Mouse (Mus musculus): ENCODE measurements at regions not wholly inside any gene's neighbourhood (a gene's known extent, or its start where the extent isn't known, plus 50 kb on each side); places are given as distances from the start of the nearest gene placed in this dataset.

DNA sequence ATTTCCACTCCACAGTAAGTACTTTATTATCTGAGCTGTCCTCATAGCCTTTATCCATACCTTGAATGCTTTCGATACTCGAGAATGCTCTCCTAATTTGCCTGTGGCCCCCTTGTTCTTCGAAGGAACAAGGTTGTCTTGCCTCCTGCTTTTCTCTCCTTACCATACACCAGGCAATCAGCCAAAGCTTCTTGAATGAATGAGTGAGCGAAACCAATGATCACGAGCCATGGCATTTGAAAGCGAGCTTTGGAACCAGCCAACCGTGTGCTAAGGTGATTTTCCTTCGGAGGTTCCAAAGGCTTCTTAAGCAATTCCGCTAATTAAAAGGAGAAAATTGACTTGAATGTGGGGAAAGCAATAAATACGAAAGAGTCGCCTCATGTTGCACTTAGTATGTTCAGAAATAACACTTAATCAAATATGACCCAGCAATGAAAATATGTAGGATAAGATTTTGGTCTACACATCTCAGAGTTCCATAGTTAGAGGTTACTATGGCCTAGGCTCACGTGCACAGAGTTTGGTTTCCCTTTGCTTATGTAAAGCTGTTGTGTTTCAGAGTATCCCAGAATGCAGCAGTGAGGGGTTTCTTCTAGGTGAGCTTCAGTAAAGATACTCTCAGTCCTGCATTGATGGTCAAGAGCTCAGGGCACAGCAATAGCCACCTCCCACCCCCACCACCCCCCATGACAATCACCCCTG lies 160.9 kb downstream of the Sox4 start:
- Histone ChIP-seq H3K9me3 (ENCODE audit: low read length) (no peaks in the 10 kb centered on the region), H3K36me3 (ENCODE audit: insufficient read depth, low read length) (no peaks in the 10 kb centered on the region), H3K27me3 (replicated peaks; ENCODE audit: insufficient read depth, low read length) (no peaks in the 10 kb centered on the region), H3K4me2 (replicated peaks; ENCODE audit: low read depth, low read length) (no peak overlapping the region), H3K9ac (replicated peaks; ENCODE audit: low read depth) (no peak overlapping the region), H3K4me1 (ENCODE audit: insufficient read depth, low read depth, low read length) (no peaks in the 10 kb centered on the region), H3K27ac (ENCODE audit: low read length) (no peak overlapping the region), H3K4me3 (ENCODE audit: low read depth, low read length) (no peak overlapping the region)
- 82% methylated on average over 12 of the region's 12 CpGs for WGBS
- no peak for TF ChIP-seq EP300 (IDR thresholded peaks at IDR 0.05)
- TF ChIP-seq CTCF (IDR thresholded peaks at IDR 0.05): no peak
- ATAC-seq: no peak
- DNase-seq (ENCODE audit: low spot score): no peak

DNA sequence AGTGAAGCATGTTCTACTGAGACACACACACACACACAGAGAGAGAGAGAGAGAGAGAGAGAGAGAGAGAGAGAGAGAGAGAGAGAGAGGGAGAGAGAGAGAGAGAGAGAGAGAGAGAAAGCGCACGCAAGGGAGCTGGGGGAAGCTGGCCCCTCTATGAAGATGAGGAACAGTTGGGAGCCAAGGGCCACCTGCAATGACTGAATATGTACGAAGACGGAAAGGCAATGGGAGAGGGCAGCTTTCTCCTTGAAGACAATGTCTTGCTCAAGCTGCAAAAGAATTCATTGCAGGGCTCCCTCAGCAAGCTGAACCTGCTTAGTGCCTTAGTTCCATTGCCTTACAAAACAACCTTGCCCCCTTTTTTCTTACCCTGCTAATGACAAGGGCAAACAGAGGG lies 163.1 kb downstream of the Sox4 start:
- H3K9ac ChIP-seq (replicated peaks; ENCODE audit: low read depth): no peak overlapping the region
- no peaks in the 10 kb centered on the region for H3K4me1 ChIP-seq (ENCODE audit: insufficient read depth, low read depth, low read length)
- H3K27me3 ChIP-seq (replicated peaks; ENCODE audit: insufficient read depth, low read length): no peaks in the 10 kb centered on the region
- WGBS: 80% methylated on average over 4 of the region's 4 CpGs
- H3K4me2 ChIP-seq (replicated peaks; ENCODE audit: low read depth, low read length): no peak overlapping the region
- no peak overlapping the region for H3K4me3 ChIP-seq (ENCODE audit: low read depth, low read length)
- ATAC-seq (no peak), DNase-seq (ENCODE audit: low spot score) (no peak)
- H3K9me3 ChIP-seq (ENCODE audit: low read length): no peaks in the 10 kb centered on the region
- TF ChIP-seq EP300 (IDR thresholded peaks at IDR 0.05) (no peak), CTCF (IDR thresholded peaks at IDR 0.05) (no peak)
- H3K36me3 ChIP-seq (ENCODE audit: insufficient read depth, low read length): no peaks in the 10 kb centered on the region
- H3K27ac ChIP-seq (ENCODE audit: low read length): no peak overlapping the region

DNA sequence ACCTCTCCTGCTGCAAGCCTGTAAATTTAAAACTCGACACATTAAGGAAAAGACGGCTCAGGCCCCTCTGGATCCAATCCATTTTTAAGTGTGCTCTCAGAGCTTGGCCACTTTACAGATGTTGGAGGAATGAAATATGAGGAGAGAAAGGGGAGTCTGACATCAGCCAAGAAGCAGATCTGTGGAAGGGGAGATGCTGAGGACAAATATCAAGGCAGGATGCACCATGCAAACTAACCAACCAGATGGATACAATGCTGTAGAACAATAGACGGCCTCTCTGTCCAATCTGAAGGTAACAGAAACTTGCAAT lies 166.2 kb downstream of the Sox4 start:
- Histone ChIP-seq H3K4me3 (ENCODE audit: low read depth, low read length) (no peak overlapping the region), H3K27ac (ENCODE audit: low read length) (no peak overlapping the region), H3K27me3 (replicated peaks; ENCODE audit: insufficient read depth, low read length) (no peaks in the 10 kb centered on the region), H3K9ac (replicated peaks; ENCODE audit: low read depth) (no peak overlapping the region), H3K36me3 (ENCODE audit: insufficient read depth, low read length) (no peaks in the 10 kb centered on the region), H3K4me2 (replicated peaks; ENCODE audit: low read depth, low read length) (no peak overlapping the region), H3K4me1 (ENCODE audit: insufficient read depth, low read depth, low read length) (no peaks in the 10 kb centered on the region), H3K9me3 (ENCODE audit: low read length) (no peaks in the 10 kb centered on the region)
- TF ChIP-seq CTCF (IDR thresholded peaks at IDR 0.05): no peak
- no peak for TF ChIP-seq EP300 (IDR thresholded peaks at IDR 0.05)
- WGBS: 25% methylated on average over 3 of the region's 3 CpGs
- no peak for DNase-seq (ENCODE audit: low spot score)
- ATAC-seq: no peak

DNA sequence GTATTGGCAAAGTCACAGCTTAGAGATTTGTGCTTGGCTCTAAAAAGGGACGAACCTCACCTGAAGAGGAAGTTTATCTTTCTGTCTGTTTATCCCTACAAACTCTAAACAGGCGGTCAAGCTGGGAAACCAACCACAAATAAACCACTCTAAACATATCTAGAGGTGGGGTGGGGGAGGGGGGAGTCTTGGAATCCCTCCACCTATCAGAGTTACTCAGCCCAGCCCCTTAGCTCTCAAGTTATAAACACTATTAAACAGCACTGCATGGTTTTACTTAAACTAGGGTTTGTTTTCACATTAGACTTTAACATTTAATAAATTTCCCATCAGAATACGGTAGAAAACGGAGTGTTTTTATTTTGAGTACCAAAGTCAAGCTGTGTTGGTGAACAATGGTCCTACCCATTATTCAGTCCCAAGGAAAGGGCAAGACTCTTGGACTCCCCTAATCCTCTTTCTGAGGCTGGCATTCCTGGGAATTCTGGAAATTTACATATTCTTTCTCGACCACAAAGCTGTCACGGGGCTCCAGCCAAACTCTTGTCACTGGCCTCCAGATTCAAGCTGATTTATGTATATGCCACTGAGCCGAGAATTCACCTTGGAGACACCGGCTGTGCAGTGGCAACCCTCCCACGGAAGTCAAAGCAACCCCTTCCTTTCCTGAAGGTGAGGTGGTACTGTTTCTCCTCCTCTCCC lies 166.7 kb downstream of the Sox4 start:
- H3K27ac ChIP-seq (ENCODE audit: low read length): no peak overlapping the region
- DNase-seq (ENCODE audit: low spot score) (no peak), ATAC-seq (no peak)
- no peaks in the 10 kb centered on the region for H3K27me3 ChIP-seq (replicated peaks; ENCODE audit: insufficient read depth, low read length)
- no peak overlapping the region for H3K4me2 ChIP-seq (replicated peaks; ENCODE audit: low read depth, low read length)
- 35% methylated on average over 9 of the region's 9 CpGs for WGBS
- H3K4me1 ChIP-seq (ENCODE audit: insufficient read depth, low read depth, low read length): no peaks in the 10 kb centered on the region
- no peak overlapping the region for H3K4me3 ChIP-seq (ENCODE audit: low read depth, low read length)
- H3K36me3 ChIP-seq (ENCODE audit: insufficient read depth, low read length): no peaks in the 10 kb centered on the region
- 0 out of 2 replicates have a peak, but pooled peaks have one; percentile 11 for TF ChIP-seq EP300 (IDR thresholded peaks at IDR 0.05)
- no peak for TF ChIP-seq CTCF (IDR thresholded peaks at IDR 0.05)
- no peaks in the 10 kb centered on the region for H3K9me3 ChIP-seq (ENCODE audit: low read length)
- no peak overlapping the region for H3K9ac ChIP-seq (replicated peaks; ENCODE audit: low read depth)

GRCm38 (mm10) chr13:28782497-28783246 lies 170.8 kb downstream of the Sox4 start:
- Histone ChIP-seq H3K27ac (ENCODE audit: low read length) (no peak overlapping the region), H3K4me1 (ENCODE audit: insufficient read depth, low read depth, low read length) (no peaks in the 10 kb centered on the region), H3K36me3 (ENCODE audit: insufficient read depth, low read length) (no peaks in the 10 kb centered on the region), H3K9me3 (ENCODE audit: low read length) (no peaks in the 10 kb centered on the region), H3K9ac (replicated peaks; ENCODE audit: low read depth) (no peak overlapping the region), H3K4me2 (replicated peaks; ENCODE audit: low read depth, low read length) (no peak overlapping the region), H3K27me3 (replicated peaks; ENCODE audit: insufficient read depth, low read length) (no peaks in the 10 kb centered on the region), H3K4me3 (ENCODE audit: low read depth, low read length) (no peak overlapping the region)
- 71% methylated on average over 10 of the region's 10 CpGs for WGBS
- DNase-seq (ENCODE audit: low spot score) (no peak), ATAC-seq (no peak)
- TF ChIP-seq CTCF (IDR thresholded peaks at IDR 0.05): no peak
- no peak for TF ChIP-seq EP300 (IDR thresholded peaks at IDR 0.05)

DNA sequence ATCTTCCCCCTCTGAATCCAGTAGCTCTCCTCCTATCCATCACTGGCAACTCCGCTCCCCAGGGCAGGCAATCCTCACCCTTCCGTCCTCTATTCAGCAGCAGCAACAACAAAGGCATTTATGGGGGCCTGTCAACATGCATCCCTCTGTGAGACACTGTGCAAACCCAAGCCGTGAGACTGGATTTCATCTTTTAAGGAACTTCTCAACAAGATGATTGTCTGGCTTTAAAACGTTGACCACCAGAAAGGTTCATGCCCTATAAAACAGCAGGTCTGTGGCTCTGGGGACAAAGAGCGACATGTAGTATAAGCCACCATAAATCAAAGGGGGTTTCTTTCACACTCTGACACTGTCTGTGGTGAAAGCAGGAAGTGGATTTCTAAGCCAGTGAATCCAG lies 171.4 kb downstream of the Sox4 start:
- H3K27ac ChIP-seq (ENCODE audit: low read length): no peak overlapping the region
- ATAC-seq: no peak

More for the DNA sequence above, 171.4 kb downstream of the Sox4 start:
- Histone ChIP-seq H3K27me3 (replicated peaks; ENCODE audit: insufficient read depth, low read length) (no peaks in the 10 kb centered on the region), H3K36me3 (ENCODE audit: insufficient read depth, low read length) (no peaks in the 10 kb centered on the region), H3K4me2 (replicated peaks; ENCODE audit: low read depth, low read length) (no peak overlapping the region), H3K9ac (replicated peaks; ENCODE audit: low read depth) (no peak overlapping the region), H3K9me3 (ENCODE audit: low read length) (no peaks in the 10 kb centered on the region), H3K4me1 (ENCODE audit: insufficient read depth, low read depth, low read length) (no peaks in the 10 kb centered on the region), H3K4me3 (ENCODE audit: low read depth, low read length) (no peak overlapping the region)
- 33% methylated on average over 5 of the region's 5 CpGs for WGBS
- no peak for DNase-seq (ENCODE audit: low spot score)
- TF ChIP-seq EP300 (IDR thresholded peaks at IDR 0.05): no peak

All from lung, postnatal 0 days (tissue).